Mouse (Mus musculus) lung, adult 2 months (tissue): ENCODE results near the gene Pvr. TPM values are rescaled to one million over a fixed set of nuclear protein-coding genes. Genes with fewer than 3 reads are reported as not detected.

Experiments
- DNase-seq: peaks from one replicate; pipeline ENCODE4 v3.0.0; 2022
- H3K4me1 ChIP-seq: fragments of 200-500 bp; 2 replicates; pipeline ENCODE4 v1.6.1; 2011; ENCODE audit warnings: low read length; ENCODE audit not compliant: control insufficient read depth, insufficient read depth
- H3K4me3 ChIP-seq: fragments of 200-500 bp; replicated peaks from 2 replicates; pipeline ENCODE3; 2011; ENCODE audit warnings: low read depth, mild to moderate bottlenecking, control low read depth, low read length; ENCODE audit errors: extremely low read depth
- CTCF ChIP-seq: fragments of 200-500 bp; IDR thresholded peaks from 2 replicates; pipeline ENCODE4 v1.5.1; 2011; ENCODE audit warnings: mild to moderate bottlenecking, low read length, control low read depth; ENCODE audit not compliant: insufficient read depth
- POLR2A ChIP-seq: fragments of 200-500 bp; IDR thresholded peaks from 2 replicates; pipeline ENCODE4 v1.6.1; 2011; ENCODE audit warnings: low read depth, mild to moderate bottlenecking, control low read depth, low read length, borderline replicate concordance; ENCODE audit errors: extremely low read depth
- WGBS: fragments of 180-500 bp; shearing (Covaris S2); methylation state at CpG from one replicate; pipeline ENCODE4 v1.1.7; 2018; 5-methylcytosine and 5-hydroxymethylcytosine counted together
- polyA plus RNA-seq: library from polyadenylated mRNA; depleted of rRNA; stranded (reverse); fragments of >200 nt; gene quantifications from 2 replicates; pipeline ENCODE4 v1.2.3, GENCODE M21; 2012

The Pvr gene
- polyA plus RNA-seq, 1 experiment = 24.7 TPM

DNA sequence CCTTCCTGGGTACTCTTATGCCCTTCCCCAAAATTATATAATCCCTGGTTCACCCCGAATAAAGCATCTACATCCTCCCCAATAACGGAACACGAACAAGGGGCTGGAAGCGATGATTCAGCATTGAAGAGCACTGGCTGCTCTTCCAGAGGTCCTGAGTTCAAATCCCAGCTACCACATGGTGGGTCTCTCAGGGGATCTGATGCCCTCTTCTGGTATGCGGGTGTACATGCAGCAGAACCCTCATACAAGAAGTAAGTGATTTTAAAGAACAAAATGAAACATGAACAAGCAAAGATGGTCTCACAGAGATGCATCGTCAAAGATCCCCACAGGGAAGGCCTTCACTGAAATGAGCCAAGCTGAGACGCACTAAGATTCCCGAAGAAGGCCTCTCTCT, 40.2 kb downstream of the Pvr start:
- Histone ChIP-seq H3K4me1 (peaks cover 4% of the 10 kb centered on the region), H3K4me3 (no peak overlapping the region)
- 79% methylated on average over 8 of the region's 8 CpGs for WGBS
- DNase-seq = no peak
- TF ChIP-seq CTCF = no peak
- TF ChIP-seq POLR2A = no peak

DNA sequence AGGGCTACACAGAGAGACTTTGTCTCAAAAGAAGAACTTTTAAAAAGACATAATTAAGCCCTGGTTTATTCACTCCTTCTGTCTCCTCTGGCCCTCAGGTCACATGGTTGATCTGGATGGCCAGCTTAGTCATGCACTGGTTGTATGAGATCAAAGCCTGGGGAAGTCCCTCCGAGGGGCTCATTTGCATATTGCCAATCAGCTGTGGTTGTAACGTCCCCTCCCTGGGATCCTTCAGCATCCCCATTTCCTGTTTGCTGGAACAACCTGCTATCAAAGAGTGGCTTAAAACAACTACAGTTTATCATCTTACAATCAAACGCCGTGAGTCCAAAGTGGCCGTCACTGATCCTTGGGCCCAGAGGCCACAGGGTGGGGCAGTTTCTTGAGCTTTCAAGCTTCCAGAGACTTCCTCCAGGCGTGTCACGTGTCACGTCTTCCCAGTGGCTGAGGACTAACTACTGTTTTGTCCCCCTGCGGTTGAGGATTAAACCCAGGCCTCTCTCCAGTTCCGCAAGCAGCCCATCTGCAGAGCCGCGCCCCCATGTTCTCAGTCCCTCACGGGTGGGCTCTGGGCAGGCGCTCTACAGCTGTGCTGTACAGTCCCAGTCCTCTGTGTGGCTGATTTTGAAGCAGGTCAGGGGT, 44.1 kb downstream of the Pvr start:
- DNase-seq = no peak
- Histone ChIP-seq H3K4me3 (no peak overlapping the region), H3K4me1 (peaks cover 5% of the 10 kb centered on the region)
- TF ChIP-seq POLR2A (no peak), CTCF (no peak)
- WGBS = 35% methylated on average over 14 of the region's 14 CpGs

DNA sequence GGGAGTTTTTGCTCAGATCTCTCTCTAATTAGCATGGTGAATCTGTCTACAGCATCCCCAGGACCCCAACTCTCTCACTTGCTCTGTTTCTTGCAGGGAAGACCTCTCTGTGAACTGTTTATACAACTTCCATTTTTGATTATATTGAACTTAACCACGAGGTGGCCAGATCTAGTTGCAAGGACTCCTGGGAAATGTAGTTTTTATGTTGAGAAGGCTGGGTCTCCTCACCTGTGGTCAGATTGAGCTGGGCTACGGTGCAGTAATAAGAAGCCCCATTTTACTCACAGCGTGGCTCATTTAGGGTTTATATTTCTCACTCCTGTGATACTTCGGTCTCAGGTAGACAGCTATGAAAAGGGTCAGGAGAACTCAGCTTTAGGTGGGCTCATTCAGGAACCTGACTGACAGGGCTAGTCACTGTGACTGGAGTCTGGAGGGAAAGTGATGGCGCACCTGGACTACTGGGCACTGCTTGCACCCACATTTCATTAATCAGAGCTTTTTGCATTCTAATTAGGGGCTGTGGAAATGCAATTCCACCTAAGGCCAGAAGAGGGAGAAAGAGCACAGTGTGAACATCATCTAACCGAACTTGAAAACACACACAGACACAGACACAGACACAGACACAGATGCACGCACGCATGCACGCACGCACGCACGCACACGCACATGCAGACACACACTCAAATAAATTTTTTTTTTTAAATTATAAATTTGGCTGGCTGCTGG, 44.8 kb downstream of the Pvr start:
- DNase-seq = peak; percentile 32
- Histone ChIP-seq H3K4me3 (no peak overlapping the region), H3K4me1 (peaks cover 11% of the 10 kb centered on the region)
- TF ChIP-seq POLR2A (no peak), CTCF (0 out of 2 replicates have a peak, but pooled peaks have one; percentile 18)
- WGBS = 31% methylated on average over 13 of the region's 13 CpGs

DNA sequence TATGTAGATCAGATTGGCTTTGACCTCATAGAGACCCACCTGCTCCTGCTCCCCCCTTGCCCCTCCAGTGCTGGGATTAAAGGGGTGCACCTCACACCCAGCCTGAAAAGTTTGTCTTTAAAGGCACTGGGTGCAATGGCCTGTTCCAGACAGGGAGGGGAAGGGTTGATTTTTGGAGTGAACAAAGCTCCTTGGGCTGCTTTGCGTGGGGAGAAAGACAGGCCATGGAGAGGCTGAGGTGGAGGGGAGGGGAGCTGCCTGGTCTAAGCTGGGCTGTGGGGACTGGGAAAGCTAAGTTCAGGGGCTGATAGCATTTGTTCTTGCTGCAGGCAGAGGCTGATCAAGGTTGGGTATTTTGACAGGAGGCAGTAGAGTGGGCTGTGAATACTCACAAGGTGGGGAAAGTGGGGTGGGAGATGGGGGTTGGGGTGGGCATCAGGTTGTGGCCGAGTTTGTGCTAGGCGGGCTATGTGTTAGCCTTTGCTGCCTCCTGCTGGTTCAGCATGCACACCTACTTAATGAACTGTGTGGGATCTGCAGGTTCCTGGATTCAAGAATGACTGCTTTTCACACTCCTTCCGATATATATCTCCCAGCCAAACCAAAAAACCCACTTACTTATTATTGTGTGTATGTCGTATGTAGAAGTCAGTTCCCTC, 48.9 kb downstream of the Pvr start:
- Histone ChIP-seq H3K4me1 (peaks cover 13% of the 10 kb centered on the region), H3K4me3 (no peak overlapping the region)
- peak; percentile 83 for TF ChIP-seq CTCF
- TF ChIP-seq POLR2A = no peak
- WGBS = 43% methylated on average over 5 of the region's 5 CpGs
- peak; percentile 46 for DNase-seq

DNA sequence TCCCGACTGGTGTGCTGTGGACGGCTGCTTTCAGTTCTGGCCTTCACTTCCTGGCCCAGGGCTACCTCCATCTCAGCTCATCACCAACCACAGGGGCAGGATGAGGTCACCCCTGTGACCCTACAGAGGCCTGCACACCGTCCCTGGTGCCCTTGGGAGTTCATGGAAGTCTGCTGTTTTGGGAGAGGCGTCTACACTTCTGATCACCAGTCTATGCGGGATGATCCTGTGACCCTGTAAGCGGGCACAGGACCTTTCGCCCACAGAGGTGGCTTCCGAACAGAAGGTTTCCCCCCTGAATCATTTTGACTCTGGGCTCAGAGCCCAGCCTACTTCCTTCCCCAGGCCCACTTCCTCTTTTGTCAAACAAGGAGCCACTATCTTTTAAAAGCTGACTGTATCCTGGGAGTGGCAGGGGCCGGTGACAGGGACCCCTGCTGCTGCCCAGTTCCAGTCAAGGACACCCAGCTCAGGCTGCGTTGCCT, 49.8 kb downstream of the Pvr start:
- Histone ChIP-seq H3K4me3 (no peak overlapping the region), H3K4me1 (peaks cover 11% of the 10 kb centered on the region)
- TF ChIP-seq POLR2A (no peak), CTCF (no peak)
- 28% methylated on average over 10 of the region's 10 CpGs for WGBS
- no peak for DNase-seq

DNA sequence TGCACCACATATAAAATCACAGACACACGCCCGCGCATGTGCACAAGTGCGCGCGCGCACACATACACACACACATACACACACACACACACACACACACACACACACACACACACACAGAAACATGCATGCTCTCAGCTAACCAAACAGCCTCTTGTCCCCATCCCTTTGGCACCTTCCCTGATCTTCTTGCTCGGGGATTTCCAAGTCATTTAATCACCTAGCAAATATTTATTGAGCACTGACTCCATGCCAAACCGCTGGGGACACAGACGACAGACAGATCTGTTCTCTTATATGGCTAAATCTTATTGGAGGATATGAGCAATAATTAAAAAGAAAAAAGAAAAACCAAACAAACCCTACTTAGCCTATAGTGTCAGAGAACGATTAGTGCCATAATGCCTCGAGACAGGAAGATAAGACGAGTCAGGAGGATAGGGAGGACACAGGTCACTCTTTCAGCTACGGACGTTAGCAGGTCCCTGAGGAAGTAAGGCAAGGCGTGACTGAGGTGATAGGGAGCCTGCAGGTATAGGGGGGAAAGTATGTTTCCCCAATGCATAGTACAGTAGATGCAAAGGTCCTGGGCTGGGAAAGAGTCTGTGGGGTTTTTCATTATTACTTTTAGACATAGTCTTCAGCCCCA, 53.1 kb downstream of the Pvr start:
- no peak for DNase-seq
- WGBS = 58% methylated on average over 16 of the region's 16 CpGs
- TF ChIP-seq POLR2A = no peak
- TF ChIP-seq CTCF = no peak
- H3K4me1 ChIP-seq = peaks cover 9% of the 10 kb centered on the region
- no peak overlapping the region for H3K4me3 ChIP-seq

DNA sequence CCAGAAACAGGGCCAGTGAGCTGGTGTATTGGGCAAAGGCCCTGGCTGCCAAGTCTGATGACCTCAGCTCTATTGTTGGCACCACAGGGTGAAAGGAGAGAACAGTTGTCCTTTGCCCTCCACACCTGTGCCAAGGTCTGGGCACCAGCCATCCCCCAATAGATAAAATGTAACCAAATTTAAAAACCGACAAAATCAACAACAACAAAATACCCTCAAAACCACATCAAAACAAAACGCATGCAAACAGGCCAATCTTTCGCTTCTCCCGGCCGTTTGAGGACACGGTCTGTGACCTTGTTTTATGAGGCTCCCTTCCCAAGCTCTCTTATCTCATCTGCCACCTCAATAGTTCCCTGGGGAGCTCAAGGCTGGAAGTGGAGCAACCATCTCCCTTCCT, 54.5 kb downstream of the Pvr start:
- DNase-seq = no peak
- 68% methylated on average over 6 of the region's 6 CpGs for WGBS
- TF ChIP-seq CTCF = no peak
- no peak overlapping the region for H3K4me3 ChIP-seq
- peaks cover 4% of the 10 kb centered on the region; the same call in 1 of the 2 replicates for H3K4me1 ChIP-seq

DNA sequence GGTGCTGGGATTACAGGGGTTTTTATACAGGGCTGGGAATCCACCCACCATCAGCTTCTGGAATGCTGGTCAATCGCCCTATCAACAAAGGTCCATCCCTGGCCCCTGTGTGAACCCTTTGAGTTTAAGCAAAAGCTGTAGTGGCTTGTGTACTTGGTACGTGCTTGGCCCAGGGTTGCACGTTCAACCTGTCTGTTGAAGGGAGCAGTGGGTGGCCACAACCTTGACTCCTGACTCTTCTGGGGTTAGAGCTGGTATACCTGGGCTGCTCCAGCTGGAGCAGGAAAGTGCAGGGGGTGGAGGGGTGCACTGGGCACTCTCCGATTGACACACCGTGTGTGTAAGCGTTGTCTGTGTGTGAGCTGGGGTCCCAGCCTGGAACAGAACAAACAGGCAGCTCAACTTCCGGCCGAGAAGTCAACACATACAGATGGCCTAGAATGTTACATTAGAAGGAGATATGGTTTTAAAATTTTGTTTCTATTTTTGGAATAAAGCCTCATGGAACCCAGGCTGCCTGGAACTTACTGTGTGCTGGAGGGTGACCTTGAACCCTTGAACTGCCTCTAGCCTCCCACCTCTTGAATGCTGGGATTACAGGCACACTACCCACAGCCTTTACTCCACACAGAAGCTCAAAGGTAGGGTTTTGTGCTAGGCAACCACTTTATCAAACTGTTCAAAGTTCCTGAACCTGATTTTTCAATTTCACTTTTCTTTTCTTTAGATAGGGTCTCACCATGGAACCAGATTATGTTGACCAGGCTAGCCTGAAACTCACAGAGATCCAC, 55.5 kb downstream of the Pvr start:
- Histone ChIP-seq H3K4me3 (no peak overlapping the region), H3K4me1 (no peaks in the 10 kb centered on the region)
- 80% methylated on average over 8 of the region's 8 CpGs for WGBS
- no peak for DNase-seq
- TF ChIP-seq POLR2A = no peak
- no peak for TF ChIP-seq CTCF

DNA sequence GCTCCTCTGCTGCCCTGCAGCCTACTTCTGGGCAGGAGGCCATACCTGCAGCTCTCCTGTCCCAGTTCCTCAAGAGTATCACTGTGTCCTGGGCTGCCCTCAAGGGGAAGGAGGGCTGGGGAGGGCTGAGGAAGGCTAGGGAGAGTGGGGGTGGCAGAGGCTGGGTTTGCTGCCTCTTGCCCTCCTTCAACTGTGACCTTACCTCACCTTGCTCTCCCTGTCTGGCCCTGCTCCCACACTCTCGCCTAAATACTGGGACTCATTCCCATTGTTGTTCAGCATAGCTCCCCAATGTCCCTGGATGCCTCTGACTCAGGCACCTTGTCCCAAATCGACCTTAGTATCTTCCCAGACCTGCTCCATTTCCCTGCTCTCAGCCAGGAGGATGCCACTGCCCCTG, 56.7 kb downstream of the Pvr start:
- 30% methylated on average over 2 of the region's 2 CpGs for WGBS
- no peaks in the 10 kb centered on the region for H3K4me1 ChIP-seq
- no peak for DNase-seq
- TF ChIP-seq CTCF (no peak), POLR2A (no peak)
- no peak overlapping the region for H3K4me3 ChIP-seq
